Mouse (Mus musculus): ENCODE measurements around the gene Chrnd. TPM values are rescaled to one million over a fixed set of nuclear protein-coding genes. Genes with fewer than 3 reads are reported as not detected.

Gene Chrnd
- total and polyA plus RNA-seq, 2 experiments from 2014 or later, result not detected

DNA sequence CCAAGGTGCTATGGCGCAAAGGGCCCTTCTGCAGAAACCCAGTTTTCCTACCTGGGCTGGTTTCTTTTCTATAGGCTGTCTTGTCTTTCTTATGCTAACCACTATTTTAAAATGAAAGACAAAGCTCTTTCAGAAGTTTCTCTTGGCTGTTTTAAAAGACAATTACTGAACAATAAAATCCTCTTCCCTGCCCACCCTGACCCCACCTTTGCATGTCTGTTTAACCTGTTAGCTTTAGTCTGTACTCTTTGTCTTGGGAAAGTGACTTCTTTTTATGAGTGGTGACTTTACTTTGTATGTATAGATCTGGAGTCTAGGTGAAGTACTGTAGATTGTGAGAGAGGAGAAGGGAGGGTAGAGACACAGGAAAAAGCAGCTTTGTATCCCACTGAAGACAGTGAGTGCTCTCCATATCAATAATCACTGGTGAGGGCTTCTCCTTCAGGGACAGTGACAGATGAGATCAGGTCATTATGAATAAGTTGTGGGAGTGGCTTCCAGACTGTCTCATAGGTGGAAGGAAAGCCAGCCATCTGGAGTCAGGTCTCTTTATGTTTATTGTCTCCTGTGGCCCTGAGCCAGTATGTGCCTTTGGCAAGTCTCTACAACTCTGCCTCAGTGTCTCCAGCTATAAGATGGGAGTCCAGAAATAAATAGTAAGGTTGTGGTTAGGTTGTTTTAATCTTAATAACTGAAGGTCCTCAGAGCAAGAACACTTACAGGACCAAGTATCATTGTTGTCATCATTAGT lies 36.2 kb downstream of the Chrnd start:
- no peak overlapping the region for H3K27ac ChIP-seq (ENCODE audit: low read depth, low read length)
- H3K4me3 ChIP-seq (ENCODE audit: low read depth, low read length), result no peak overlapping the region
- H3K4me2 ChIP-seq (ENCODE audit: low read depth), result no peak overlapping the region
- no peak for TF ChIP-seq CTCF (IDR thresholded peaks at IDR 0.05; ENCODE audit: low read depth)
- H3K27me3 ChIP-seq (ENCODE audit: insufficient read depth, low read length), result no peaks in the 10 kb centered on the region
- no peaks in the 10 kb centered on the region for H3K4me1 ChIP-seq (ENCODE audit: insufficient read depth)
- H3K9me3 ChIP-seq (ENCODE audit: low read length), result no peaks in the 10 kb centered on the region
- ATAC-seq, result no peak
- DNase-seq, result no peak
- 100% methylated on average over 1 of the region's 1 CpGs for WGBS
- peaks cover 95% of the 10 kb centered on the region for H3K36me3 ChIP-seq (ENCODE audit: insufficient read depth)
- H3K9ac ChIP-seq, result no peak overlapping the region

DNA sequence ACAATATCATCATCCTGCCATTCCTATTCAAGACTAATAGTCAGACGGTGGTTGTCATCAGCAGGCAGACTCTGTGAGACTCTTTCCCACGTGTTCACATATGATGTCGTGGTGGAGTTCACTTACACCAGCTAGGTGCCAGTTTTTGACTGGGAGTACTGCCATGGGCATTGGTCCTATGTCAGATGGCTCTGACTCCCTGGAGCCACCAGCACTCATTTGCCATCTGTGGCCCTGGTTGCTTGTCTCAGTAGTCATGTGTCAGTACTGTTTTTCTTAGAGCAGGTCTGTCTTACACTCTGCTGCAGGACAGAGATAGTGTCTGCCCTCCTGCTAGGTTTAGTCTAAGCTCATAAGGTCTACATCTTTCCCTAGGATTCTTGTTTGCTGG lies 36.7 kb downstream of the Chrnd start:
- Histone ChIP-seq H3K9ac (no peak overlapping the region), H3K27me3 (ENCODE audit: insufficient read depth, low read length) (no peaks in the 10 kb centered on the region), H3K4me2 (ENCODE audit: low read depth) (no peak overlapping the region), H3K4me3 (ENCODE audit: low read depth, low read length) (no peak overlapping the region), H3K4me1 (ENCODE audit: insufficient read depth) (no peaks in the 10 kb centered on the region), H3K9me3 (ENCODE audit: low read length) (no peaks in the 10 kb centered on the region), H3K36me3 (ENCODE audit: insufficient read depth) (peaks cover 95% of the 10 kb centered on the region), H3K27ac (ENCODE audit: low read depth, low read length) (no peak overlapping the region)
- ATAC-seq (peak; percentile 16; the same call in 1 of the 2 replicates), DNase-seq (no peak)
- TF ChIP-seq CTCF (IDR thresholded peaks at IDR 0.05; ENCODE audit: low read depth), result no peak
- 75% methylated on average over 3 of the region's 3 CpGs for WGBS

DNA sequence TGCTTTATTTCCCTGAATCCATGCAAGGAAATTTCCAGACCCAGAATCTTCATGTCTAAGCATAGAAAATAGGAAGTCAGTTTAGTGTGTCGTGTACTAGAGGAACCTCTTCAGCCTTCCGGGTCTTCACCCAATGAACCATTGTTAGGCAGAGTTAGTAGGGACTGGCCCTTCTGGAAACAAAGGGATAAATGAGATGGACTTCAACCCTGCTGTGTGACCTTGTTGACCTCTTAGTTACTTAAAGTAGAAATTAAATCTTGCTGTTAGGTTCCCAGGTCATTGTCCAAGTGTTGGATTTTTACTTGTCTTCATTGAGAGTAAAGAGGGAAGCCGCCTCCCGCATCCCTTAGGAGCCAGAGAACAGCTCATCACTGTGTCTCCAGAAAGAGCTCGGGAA lies 40.2 kb downstream of the Chrnd start:
- Histone ChIP-seq H3K4me2 (ENCODE audit: low read depth) (no peak overlapping the region), H3K4me1 (ENCODE audit: insufficient read depth) (no peaks in the 10 kb centered on the region), H3K27ac (ENCODE audit: low read depth, low read length) (no peak overlapping the region), H3K9me3 (ENCODE audit: low read length) (no peaks in the 10 kb centered on the region), H3K36me3 (ENCODE audit: insufficient read depth) (peaks cover 93% of the 10 kb centered on the region), H3K27me3 (ENCODE audit: insufficient read depth, low read length) (no peaks in the 10 kb centered on the region), H3K4me3 (ENCODE audit: low read depth, low read length) (no peak overlapping the region), H3K9ac (no peak overlapping the region)
- ATAC-seq (no peak), DNase-seq (no peak)
- WGBS, result 69% methylated on average over 5 of the region's 5 CpGs
- TF ChIP-seq CTCF (IDR thresholded peaks at IDR 0.05; ENCODE audit: low read depth), result no peak

DNA sequence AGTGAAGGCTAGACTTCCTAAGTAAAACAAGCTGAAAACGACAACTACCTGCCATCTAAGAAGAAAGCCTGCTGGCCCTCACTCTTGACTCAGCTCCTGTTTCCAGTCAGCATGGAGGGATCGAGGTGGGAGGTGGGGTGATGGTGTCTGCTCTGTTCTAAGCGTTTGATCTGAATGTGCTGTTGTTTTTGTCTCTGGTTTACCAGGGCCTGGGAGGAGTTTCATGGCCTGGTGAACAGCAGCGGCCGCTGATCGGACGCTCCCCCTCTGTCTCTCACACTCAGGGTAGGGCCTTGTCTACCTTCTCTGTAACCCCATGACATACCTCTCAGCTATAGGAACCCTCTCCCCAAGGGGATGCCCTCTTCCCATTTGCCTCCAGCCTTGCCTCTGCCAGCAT lies 41.8 kb downstream of the Chrnd start:
- no peak for DNase-seq
- 87% methylated on average over 7 of the region's 7 CpGs for WGBS
- ATAC-seq, result no peak
- Histone ChIP-seq H3K9me3 (ENCODE audit: low read length) (no peaks in the 10 kb centered on the region), H3K4me1 (ENCODE audit: insufficient read depth) (no peaks in the 10 kb centered on the region), H3K36me3 (ENCODE audit: insufficient read depth) (peaks cover 94% of the 10 kb centered on the region), H3K4me3 (ENCODE audit: low read depth, low read length) (no peak overlapping the region), H3K4me2 (ENCODE audit: low read depth) (no peak overlapping the region), H3K9ac (no peak overlapping the region), H3K27me3 (ENCODE audit: insufficient read depth, low read length) (no peaks in the 10 kb centered on the region), H3K27ac (ENCODE audit: low read depth, low read length) (no peak overlapping the region)
- no peak for TF ChIP-seq CTCF (IDR thresholded peaks at IDR 0.05; ENCODE audit: low read depth)

DNA sequence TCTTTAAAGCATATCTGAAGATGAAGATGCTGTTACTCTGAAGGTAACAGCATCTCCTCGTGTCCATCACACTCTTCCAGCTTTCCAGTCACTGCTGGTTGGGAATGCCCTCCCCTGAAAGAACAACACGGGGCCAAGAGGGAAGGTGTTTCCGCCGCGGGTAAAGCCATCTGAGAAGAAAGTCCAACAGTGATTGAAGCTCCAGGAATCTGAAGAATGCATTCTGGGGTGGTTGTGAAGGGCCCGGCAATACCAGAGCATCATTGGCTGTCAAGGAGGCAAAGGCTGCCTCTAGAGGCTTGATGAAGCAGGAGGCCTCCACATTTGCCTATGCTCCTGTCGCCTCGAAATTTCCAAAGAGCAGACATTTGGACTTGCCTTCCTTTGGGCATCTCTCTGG lies 48.6 kb downstream of the Chrnd start:
- H3K4me1 ChIP-seq (ENCODE audit: insufficient read depth), result no peaks in the 10 kb centered on the region
- H3K4me2 ChIP-seq (ENCODE audit: low read depth), result no peak overlapping the region
- WGBS, result 81% methylated on average over 8 of the region's 8 CpGs
- H3K27me3 ChIP-seq (ENCODE audit: insufficient read depth, low read length), result no peaks in the 10 kb centered on the region
- H3K36me3 ChIP-seq (ENCODE audit: insufficient read depth), result peaks cover 49% of the 10 kb centered on the region
- H3K9me3 ChIP-seq (ENCODE audit: low read length), result no peaks in the 10 kb centered on the region
- TF ChIP-seq CTCF (IDR thresholded peaks at IDR 0.05; ENCODE audit: low read depth), result no peak
- no peak overlapping the region for H3K9ac ChIP-seq
- no peak for ATAC-seq
- no peak overlapping the region for H3K27ac ChIP-seq (ENCODE audit: low read depth, low read length)
- H3K4me3 ChIP-seq (ENCODE audit: low read depth, low read length), result no peak overlapping the region
- no peak for DNase-seq

DNA sequence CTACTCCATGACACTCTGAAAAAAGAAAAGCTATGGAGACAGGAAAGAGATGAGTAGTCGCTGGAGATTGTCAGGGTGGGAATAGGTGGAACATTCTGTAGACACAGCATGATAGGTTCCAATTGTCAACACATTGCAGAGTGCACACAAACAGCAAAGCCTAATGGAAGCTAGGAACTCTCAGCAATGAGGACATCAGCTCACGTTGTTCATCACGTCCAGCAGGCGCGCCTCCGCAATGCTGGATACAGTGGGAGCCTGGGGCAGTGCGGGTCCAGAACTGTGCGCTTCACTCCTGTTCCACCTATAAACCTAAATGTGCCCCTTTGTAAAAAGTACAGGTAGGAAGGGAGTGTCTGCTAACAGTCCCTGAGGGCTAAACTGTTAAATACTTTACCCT lies 52.6 kb downstream of the Chrnd start:
- DNase-seq, result no peak
- peaks cover 12% of the 10 kb centered on the region for H3K36me3 ChIP-seq (ENCODE audit: insufficient read depth)
- no peaks in the 10 kb centered on the region for H3K27me3 ChIP-seq (ENCODE audit: insufficient read depth, low read length)
- no peak for ATAC-seq
- no peaks in the 10 kb centered on the region for H3K4me1 ChIP-seq (ENCODE audit: insufficient read depth)
- WGBS, result 88% methylated on average over 8 of the region's 8 CpGs
- no peak overlapping the region for H3K27ac ChIP-seq (ENCODE audit: low read depth, low read length)
- H3K4me2 ChIP-seq (ENCODE audit: low read depth), result no peak overlapping the region
- no peak overlapping the region for H3K4me3 ChIP-seq (ENCODE audit: low read depth, low read length)
- no peak overlapping the region for H3K9ac ChIP-seq
- no peak for TF ChIP-seq CTCF (IDR thresholded peaks at IDR 0.05; ENCODE audit: low read depth)
- no peaks in the 10 kb centered on the region for H3K9me3 ChIP-seq (ENCODE audit: low read length)

DNA sequence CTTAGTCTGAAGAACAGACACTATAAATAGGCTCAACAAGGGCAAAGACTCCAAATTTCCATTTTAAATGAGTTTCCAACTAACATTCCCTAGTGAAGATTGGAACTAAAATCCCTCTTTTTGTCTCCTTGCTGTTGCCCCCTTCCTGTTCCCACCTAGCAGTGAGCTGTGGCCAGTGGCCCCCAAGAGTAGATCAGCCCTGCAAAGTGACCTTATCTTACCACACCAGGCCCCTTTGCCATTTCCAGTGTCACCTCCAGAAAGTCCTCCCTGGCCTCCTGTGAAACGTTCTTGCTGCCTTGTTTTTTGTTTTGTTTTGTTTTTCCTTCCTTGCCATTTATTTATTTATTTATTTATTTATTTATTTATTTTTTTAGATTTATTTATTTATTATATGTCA lies 55.0 kb downstream of the Chrnd start:
- DNase-seq (no peak), ATAC-seq (no peak)
- Histone ChIP-seq H3K36me3 (ENCODE audit: insufficient read depth) (no peaks in the 10 kb centered on the region), H3K27me3 (ENCODE audit: insufficient read depth, low read length) (no peaks in the 10 kb centered on the region), H3K4me3 (ENCODE audit: low read depth, low read length) (no peak overlapping the region), H3K9me3 (ENCODE audit: low read length) (no peaks in the 10 kb centered on the region), H3K9ac (no peak overlapping the region), H3K4me2 (ENCODE audit: low read depth) (no peak overlapping the region), H3K27ac (ENCODE audit: low read depth, low read length) (no peak overlapping the region), H3K4me1 (ENCODE audit: insufficient read depth) (no peaks in the 10 kb centered on the region)
- no peak for TF ChIP-seq CTCF (IDR thresholded peaks at IDR 0.05; ENCODE audit: low read depth)
- 65% methylated on average over 1 of the region's 1 CpGs for WGBS
